Mouse (Mus musculus) bone marrow, adult 2 months (tissue): ENCODE data around the gene Aaed1. TPM values are rescaled to one million over a fixed set of nuclear protein-coding genes. Genes with fewer than 3 reads are reported as not detected.
"Not testable (repeated sequence)": the region's sequence is repeated elsewhere in the genome, so short reads cannot be mapped to it uniquely, and the experiment has no call there.

Experiments
- H3K27ac ChIP-seq: fragments of 200-500 bp; 2 replicates; pipeline ENCODE4 v1.5.1; 2012; ENCODE audit warnings: low read depth, mild to moderate bottlenecking, control low read depth, inconsistent platforms, low read length; ENCODE audit not compliant: control insufficient read depth, poor library complexity, insufficient read depth
- H3K4me1 ChIP-seq: fragments of 200-500 bp; 2 replicates; pipeline ENCODE4 v1.6.1; 2011; ENCODE audit warnings: low read length; ENCODE audit not compliant: control insufficient read depth, insufficient read depth
- H3K4me3 ChIP-seq: fragments of 200-500 bp; replicated peaks from 2 replicates; pipeline ENCODE3; 2011; ENCODE audit warnings: mild to moderate bottlenecking, low read depth, low read length, control low read depth; ENCODE audit not compliant: control insufficient read depth
- CTCF ChIP-seq: fragments of 200-500 bp; IDR thresholded peaks from 2 replicates; pipeline ENCODE4 v1.5.1; 2011; ENCODE audit warnings: low read length, control low read depth; ENCODE audit not compliant: control insufficient read depth, insufficient read depth
- POLR2A ChIP-seq: fragments of 200-500 bp; IDR thresholded peaks from 2 replicates; pipeline ENCODE4 v1.6.1; 2011; ENCODE audit warnings: low read depth, mild to moderate bottlenecking, control low read depth, low read length, borderline replicate concordance; ENCODE audit not compliant: control insufficient read depth
- WGBS: fragments of 180-500 bp; shearing (Covaris S2); methylation state at CpG from one replicate; pipeline ENCODE4 v1.1.7; 2018; 5-methylcytosine and 5-hydroxymethylcytosine counted together
- polyA plus RNA-seq: library from polyadenylated mRNA; stranded (reverse); fragments of >200 nt; gene quantifications from 2 replicates; pipeline ENCODE4 v1.2.4, GENCODE M21; 2011; ENCODE audit warnings: low replicate concordance; ENCODE audit not compliant: missing spikeins, insufficient read depth, insufficient read length

The Aaed1 gene
- polyA plus RNA-seq, 1 experiment = 11.1 TPM

DNA sequence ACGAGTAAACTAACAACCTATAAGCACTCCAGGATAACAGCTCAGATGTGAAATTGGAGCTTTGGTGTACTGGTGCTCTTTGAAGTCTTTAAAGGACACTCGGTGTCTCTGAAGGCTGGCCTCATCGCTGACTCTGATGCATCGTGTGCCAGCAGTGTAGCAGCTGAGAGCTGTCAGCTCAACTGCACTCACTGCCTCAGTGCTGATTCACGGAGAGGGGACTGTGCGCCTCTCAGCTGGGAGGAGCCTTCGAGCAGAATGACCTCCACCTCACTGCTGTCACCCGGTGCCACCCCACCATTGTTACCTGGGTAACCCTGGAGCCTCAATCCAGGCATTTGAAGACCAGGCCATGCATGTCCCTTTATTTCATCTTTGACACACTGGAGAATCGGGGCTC is 45.4 kb downstream of the Aaed1 start:
- Histone ChIP-seq H3K27ac (no peak overlapping the region), H3K4me1 (no peaks in the 10 kb centered on the region), H3K4me3 (no peak overlapping the region)
- TF ChIP-seq CTCF (no peak), POLR2A (no peak)
- 77% methylated on average over 9 of the region's 9 CpGs for WGBS

DNA sequence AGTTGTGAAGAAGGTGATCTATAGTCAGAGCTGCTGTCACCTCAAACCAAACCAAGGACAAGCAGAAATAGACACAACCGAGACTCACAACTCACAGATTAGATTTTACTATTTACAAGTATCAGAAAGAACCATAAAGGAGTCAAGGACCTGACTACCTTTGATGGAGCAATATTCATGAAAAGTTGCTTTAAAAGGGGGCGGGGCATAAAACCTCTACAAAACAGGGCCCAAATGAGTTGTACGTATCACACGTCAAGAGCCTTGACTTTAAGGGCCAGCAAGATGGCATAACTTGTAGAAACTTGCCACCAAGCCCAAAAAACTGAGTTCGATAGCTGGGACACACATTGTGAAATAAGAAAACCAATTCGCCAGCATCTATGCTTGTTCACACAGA is 47.9 kb downstream of the Aaed1 start:
- H3K4me1 ChIP-seq = no peaks in the 10 kb centered on the region
- no peak overlapping the region for H3K4me3 ChIP-seq
- WGBS = 83% methylated on average over 6 of the region's 6 CpGs
- no peak overlapping the region for H3K27ac ChIP-seq
- TF ChIP-seq CTCF (no peak), POLR2A (no peak)

DNA sequence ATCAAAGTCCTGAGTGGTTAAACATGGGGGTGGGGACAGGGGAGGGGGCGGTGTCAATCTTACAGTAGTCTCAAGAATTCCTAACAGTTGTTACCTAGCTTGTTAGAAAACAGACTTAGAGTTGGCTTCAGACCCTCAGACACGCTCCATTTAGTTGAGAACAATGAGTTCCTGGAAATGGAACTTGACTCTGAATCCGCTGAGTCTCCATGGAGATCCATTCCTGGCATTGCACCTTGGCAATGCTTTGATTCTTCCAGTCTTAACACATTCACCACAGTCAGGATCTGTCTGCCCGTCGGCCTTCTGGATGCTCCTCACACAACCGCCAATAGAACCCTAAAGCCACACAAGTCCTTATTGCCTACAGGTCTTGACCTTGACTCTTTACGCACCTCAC is 52.6 kb downstream of the Aaed1 start:
- no peaks in the 10 kb centered on the region for H3K4me1 ChIP-seq
- H3K4me3 ChIP-seq = no peak overlapping the region
- H3K27ac ChIP-seq = no peak overlapping the region
- 84% methylated on average over 7 of the region's 7 CpGs for WGBS
- TF ChIP-seq CTCF (no peak), POLR2A (no peak)

DNA sequence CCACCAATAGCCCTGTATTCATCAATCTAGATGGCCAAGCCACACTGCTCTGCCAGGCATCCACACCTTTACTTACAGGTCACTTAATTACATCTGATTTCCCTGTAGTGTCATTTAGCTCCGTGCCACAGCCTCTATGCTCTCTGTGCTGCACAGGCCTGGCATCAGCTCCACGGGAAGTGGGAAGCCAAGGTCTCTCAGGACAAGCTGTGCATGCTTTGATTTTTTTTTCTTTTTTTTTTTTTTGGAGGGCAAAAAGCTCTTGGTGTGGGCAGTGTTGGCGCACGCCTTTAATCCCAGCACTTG is 54.0 kb downstream of the Aaed1 start:
- TF ChIP-seq CTCF = no peak
- TF ChIP-seq POLR2A = no peak
- 84% methylated on average over 4 of the region's 4 CpGs for WGBS
- no peaks in the 10 kb centered on the region for H3K4me1 ChIP-seq
- no peak overlapping the region for H3K27ac ChIP-seq
- H3K4me3 ChIP-seq = no peak overlapping the region

DNA sequence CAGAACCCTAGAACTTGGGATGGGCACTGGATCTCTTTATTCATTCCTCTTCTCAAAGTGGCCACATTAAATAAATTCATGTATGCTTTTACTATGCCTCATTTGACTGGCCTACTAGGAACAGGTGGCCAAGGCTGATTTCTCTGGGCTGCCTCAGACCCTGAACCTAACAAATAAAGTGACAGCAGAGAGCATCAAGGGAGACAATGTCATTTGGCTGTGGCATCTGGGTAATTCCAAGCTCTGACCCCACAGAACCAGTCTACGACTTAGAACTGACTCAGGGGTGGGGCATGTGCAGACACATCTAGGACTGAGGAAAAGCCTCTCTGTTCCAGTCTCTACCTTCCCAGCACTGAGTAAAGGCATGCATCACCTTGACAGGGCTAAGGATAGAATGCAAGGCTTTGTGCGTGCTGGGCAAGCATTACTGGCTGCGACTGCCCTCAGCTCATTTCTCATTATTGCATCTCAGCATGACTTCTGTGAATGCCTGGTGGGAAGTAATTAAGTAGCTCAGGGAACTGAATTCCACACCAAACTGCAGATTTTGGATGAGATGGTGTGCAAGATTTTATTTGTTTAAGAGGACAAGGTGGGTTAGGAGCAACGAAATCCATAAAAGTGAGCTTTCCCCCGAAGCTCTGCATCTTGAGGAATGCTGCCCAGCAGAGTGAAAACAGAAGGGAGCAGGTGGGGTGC is 54.5 kb downstream of the Aaed1 start:
- Histone ChIP-seq H3K4me1 (no peaks in the 10 kb centered on the region), H3K4me3 (no peak overlapping the region), H3K27ac (no peak overlapping the region)
- TF ChIP-seq CTCF = no peak
- no peak for TF ChIP-seq POLR2A
- WGBS = 85% methylated on average over 5 of the region's 5 CpGs

DNA sequence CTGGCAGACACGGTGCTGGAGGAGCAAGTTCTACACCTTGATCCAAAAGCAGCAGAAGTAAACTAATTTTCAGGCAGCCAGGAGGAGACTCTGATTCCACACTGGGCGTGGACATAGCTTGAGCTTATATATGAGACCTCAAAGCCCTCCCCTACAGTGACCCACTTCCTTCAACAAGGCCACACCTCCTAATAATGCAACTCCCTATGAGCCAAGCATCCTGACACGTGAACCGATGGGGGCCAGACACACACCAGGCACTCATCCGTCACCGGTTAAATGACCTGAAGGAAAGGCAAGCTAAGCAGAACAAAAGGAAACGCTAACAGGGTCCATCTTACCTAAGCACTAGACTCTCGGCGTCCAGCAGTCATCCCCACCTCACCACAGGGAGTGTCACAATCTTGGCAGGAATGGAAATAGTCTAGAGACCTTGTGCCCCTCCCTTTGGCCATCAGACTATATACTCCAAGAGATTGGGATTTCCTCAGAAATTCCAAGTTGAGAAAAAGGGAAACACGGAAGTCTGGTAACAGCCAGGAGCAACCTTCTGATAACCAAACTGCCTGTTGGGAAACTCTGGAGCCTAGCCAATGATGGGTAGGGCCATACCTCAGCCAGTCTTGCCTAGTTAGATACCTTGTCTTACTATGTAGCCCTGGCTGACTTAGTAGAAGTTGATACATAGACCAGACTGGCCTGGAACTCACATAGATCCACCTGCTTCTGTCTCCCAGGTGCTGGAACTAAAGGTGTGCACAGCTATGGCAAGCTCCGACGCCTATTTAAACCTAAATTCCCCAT is 55.3 kb downstream of the Aaed1 start:
- no peaks in the 10 kb centered on the region; the same call in 1 of the 2 replicates for H3K4me1 ChIP-seq
- no peak overlapping the region for H3K4me3 ChIP-seq
- 65% methylated on average over 12 of the region's 12 CpGs for WGBS
- no peak for TF ChIP-seq CTCF
- TF ChIP-seq POLR2A = no peak
- H3K27ac ChIP-seq = no peak overlapping the region

DNA sequence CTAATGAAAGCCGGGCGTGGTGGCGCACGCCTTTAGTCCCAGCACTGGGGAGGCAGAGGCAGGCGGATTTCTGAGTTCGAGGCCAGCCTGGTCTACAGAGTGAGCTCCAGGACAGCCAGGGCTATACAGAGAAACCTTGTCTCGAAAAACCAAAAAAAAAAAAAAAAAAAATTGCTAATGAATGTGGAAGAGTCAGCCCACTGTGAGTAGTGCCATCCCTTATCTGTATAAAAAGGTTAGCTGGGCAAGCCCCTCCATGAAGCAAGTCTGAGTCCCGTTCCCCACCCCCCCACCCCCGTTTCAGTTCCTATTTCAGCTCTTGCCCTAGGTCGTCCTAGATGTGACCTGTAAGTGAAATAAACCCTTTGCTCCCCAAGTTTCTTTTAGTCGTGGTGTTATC is 58.3 kb downstream of the Aaed1 start:
- H3K4me1 ChIP-seq, H3K27ac ChIP-seq, H3K4me3 ChIP-seq: not testable (repeated sequence)
- 65% methylated on average over 11 of the region's 11 CpGs for WGBS

DNA sequence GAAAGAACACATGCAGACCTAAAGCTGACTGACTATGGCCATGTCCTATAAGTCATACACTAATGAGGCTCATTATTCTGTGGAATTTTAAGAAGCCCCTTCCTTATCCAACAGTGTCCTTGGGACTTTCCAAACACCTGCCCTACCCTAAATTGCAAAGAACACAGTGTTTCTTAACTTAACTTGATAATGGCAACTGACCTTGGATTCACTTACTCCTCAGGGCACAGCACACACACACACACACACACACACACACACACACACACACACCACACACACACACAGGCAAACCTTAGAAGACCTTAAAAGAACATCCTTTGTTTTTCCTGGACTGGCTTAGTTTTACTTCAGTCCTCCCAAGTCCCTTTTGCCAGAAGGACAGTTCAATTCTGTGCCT is 58.8 kb downstream of the Aaed1 start:
- TF ChIP-seq POLR2A (no peak), CTCF (no peak)
- Histone ChIP-seq H3K27ac (no peak overlapping the region), H3K4me3 (no peak overlapping the region)

DNA sequence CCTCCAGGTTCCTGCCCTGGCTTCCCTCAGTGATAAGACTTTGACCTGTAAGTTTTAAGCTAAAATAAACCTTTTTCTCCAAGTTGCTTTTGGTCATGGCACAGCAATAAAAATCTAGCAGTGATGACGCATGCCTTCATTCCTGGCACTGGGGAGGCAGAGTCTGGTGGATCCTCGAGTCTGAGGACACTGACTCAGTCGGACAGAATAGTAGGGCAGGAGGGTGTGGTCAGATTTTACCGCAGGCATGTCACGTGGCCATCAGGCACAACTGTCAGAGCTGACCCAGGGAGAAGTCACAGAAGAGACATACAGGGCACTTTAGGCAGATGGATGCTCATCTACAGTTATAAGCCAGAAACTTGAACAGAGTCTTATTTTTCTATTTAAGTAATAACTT is 60.4 kb downstream of the Aaed1 start:
- no peak overlapping the region for H3K27ac ChIP-seq

More for the DNA sequence above, 58.8 kb downstream of the Aaed1 start:
- H3K4me1 ChIP-seq = no peaks in the 10 kb centered on the region; the same call in 1 of the 2 replicates

More for the DNA sequence above, 60.4 kb downstream of the Aaed1 start:
- Histone ChIP-seq H3K4me3 (no peak overlapping the region), H3K4me1 (no peaks in the 10 kb centered on the region; the same call in 1 of the 2 replicates)
- TF ChIP-seq POLR2A (no peak), CTCF (no peak)
- 44% methylated on average over 5 of the region's 5 CpGs for WGBS
